Mouse (Mus musculus): ENCODE results near the gene Cfdp1. TPM values are rescaled to one million over a fixed set of nuclear protein-coding genes. Genes with fewer than 3 reads are reported as not detected.

Gene Cfdp1
- polyA plus RNA-seq, 1 experiment = 2.2 TPM

DNA sequence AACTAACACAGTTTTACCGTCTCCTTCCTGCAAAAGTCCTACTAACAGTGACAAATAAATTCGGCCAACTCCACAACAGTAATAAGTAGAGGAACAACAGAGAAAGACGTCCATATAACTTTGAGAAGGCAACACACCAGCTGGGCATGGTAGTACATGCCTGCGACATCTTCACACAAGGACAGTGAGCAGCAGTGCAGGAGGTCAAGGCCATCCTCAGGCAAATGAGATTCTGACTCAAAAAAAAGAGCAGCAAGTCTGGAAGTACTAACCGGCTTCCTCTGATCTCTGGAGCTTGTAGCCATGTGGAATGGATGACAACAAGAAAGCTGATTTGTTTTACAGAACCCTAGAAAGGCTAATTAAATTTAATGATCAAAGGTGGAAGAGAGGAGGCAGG, 21.1 kb downstream of the Cfdp1 start:
- no peak overlapping the region for H3K4me3 ChIP-seq (replicated peaks)
- no peaks in the 10 kb centered on the region for H3K9me3 ChIP-seq (ENCODE audit: control insufficient read depth, low read length)
- no peaks in the 10 kb centered on the region for H3K27me3 ChIP-seq (ENCODE audit: control insufficient read depth)
- H3K36me3 ChIP-seq (ENCODE audit: control insufficient read depth) = peaks cover 77% of the 10 kb centered on the region
- H3K4me1 ChIP-seq (ENCODE audit: control insufficient read depth) = no peaks in the 10 kb centered on the region
- TF ChIP-seq TAL1 (IDR thresholded peaks at IDR 0.05; ENCODE audit: low read length) = no peak
- TF ChIP-seq GATA1 (IDR thresholded peaks at IDR 0.05; ENCODE audit: low read length) = no peak

DNA sequence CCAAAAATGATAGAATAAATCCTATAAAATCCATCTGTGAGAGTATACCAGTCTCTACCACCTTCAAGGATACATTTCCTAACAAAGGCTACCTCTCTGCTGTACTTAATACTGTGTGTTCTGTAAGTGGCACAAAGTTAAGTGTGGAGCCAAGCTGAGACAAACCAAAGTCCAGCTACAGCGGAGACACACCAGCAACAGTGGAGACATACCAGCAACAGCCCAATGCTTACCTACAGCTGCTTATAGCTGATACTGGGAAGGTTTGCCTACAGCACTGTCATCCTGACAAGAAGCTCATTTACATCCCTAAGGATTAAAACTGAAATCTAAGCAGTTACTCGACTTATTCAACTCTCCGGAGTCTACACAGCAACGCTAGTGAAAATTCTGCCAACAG, 22.1 kb downstream of the Cfdp1 start:
- Histone ChIP-seq H3K27me3 (ENCODE audit: control insufficient read depth) (no peaks in the 10 kb centered on the region), H3K4me1 (ENCODE audit: control insufficient read depth) (no peaks in the 10 kb centered on the region), H3K36me3 (ENCODE audit: control insufficient read depth) (peaks cover 71% of the 10 kb centered on the region), H3K9me3 (ENCODE audit: control insufficient read depth, low read length) (no peaks in the 10 kb centered on the region), H3K4me3 (replicated peaks) (no peak overlapping the region)
- no peak for TF ChIP-seq GATA1 (IDR thresholded peaks at IDR 0.05; ENCODE audit: low read length)
- no peak for TF ChIP-seq TAL1 (IDR thresholded peaks at IDR 0.05; ENCODE audit: low read length)

DNA sequence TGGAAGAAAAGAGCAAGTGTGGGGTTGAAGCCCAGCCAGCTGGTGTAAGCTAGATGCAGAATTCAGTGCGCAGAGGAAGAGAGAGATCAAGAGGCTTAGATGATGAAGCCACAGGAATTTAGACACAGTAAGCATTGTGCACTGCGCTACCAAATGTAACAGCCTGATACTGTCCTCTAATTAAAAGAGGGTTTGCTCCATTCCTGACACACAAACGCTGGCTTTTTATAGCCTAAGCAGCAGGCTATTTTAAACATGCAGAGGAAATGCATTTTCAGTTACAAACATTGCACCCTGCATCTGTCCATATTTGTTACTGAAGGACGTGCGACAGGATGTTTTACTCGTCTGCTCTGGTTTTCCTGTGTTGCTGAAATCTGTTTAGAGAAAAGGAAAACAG, 25.5 kb downstream of the Cfdp1 start:
- H3K4me3 ChIP-seq (replicated peaks) = no peak overlapping the region
- TF ChIP-seq GATA1 (IDR thresholded peaks at IDR 0.05; ENCODE audit: low read length) (no peak), TAL1 (IDR thresholded peaks at IDR 0.05; ENCODE audit: low read length) (no peak)
- peaks cover 73% of the 10 kb centered on the region for H3K36me3 ChIP-seq (ENCODE audit: control insufficient read depth)
- H3K27me3 ChIP-seq (ENCODE audit: control insufficient read depth) = no peaks in the 10 kb centered on the region
- H3K4me1 ChIP-seq (ENCODE audit: control insufficient read depth) = no peaks in the 10 kb centered on the region
- no peaks in the 10 kb centered on the region for H3K9me3 ChIP-seq (ENCODE audit: control insufficient read depth, low read length)

DNA sequence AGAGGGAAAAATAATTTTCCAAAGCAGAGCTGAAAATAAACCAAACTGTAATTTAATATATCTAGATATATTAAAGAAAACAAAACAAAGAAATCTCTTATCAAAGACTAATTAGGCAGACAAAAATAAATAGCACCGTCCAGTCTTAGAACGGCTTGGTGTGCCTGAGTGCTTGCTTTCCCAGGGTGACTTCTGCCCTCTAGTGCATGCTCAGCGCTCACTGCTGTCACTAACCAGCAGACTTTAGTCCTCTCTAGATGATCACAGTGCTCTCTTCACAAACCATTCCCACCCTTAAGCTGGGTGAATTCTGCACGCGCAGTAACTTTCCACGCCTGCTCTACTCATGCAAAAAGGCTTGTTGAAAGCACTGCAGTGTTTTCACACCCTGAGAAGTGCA, 28.9 kb downstream of the Cfdp1 start:
- Histone ChIP-seq H3K4me3 (replicated peaks) (no peak overlapping the region), H3K9me3 (ENCODE audit: control insufficient read depth, low read length) (no peaks in the 10 kb centered on the region), H3K36me3 (ENCODE audit: control insufficient read depth) (peaks cover 67% of the 10 kb centered on the region), H3K4me1 (ENCODE audit: control insufficient read depth) (no peaks in the 10 kb centered on the region), H3K27me3 (ENCODE audit: control insufficient read depth) (no peaks in the 10 kb centered on the region)
- no peak for TF ChIP-seq TAL1 (IDR thresholded peaks at IDR 0.05; ENCODE audit: low read length)
- no peak for TF ChIP-seq GATA1 (IDR thresholded peaks at IDR 0.05; ENCODE audit: low read length)

DNA sequence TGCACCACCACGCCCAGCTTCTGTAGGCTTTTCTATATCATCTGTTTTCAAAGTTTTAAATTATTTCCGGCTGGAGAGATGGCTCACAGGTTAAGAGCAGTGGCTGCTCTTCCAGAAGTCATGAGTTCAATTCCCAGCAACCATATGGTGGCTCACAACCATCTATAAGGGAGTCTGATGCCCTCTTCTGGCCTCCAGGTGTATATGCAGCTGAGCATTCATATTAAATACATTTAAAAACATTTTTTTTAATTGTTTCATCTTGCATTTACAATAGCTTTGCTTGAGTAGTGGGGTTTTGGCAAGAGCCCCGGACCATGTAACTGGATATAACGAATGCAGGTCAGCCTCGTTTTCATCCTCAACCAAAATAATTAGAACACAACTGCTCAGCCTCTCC, 29.8 kb downstream of the Cfdp1 start:
- Histone ChIP-seq H3K36me3 (ENCODE audit: control insufficient read depth) (peaks cover 65% of the 10 kb centered on the region), H3K9me3 (ENCODE audit: control insufficient read depth, low read length) (no peaks in the 10 kb centered on the region), H3K27me3 (ENCODE audit: control insufficient read depth) (no peaks in the 10 kb centered on the region), H3K4me3 (replicated peaks) (no peak overlapping the region), H3K4me1 (ENCODE audit: control insufficient read depth) (no peaks in the 10 kb centered on the region)
- TF ChIP-seq GATA1 (IDR thresholded peaks at IDR 0.05; ENCODE audit: low read length) = no peak

- no peaks in the 10 kb centered on the region for H3K27me3 ChIP-seq (ENCODE audit: control insufficient read depth)
- H3K4me3 ChIP-seq (replicated peaks) = no peak overlapping the region
- H3K36me3 ChIP-seq (ENCODE audit: control insufficient read depth) = peaks cover 56% of the 10 kb centered on the region
- H3K9me3 ChIP-seq (ENCODE audit: control insufficient read depth, low read length) = no peaks in the 10 kb centered on the region
- TF ChIP-seq GATA1 (IDR thresholded peaks at IDR 0.05; ENCODE audit: low read length) (no peak), TAL1 (IDR thresholded peaks at IDR 0.05; ENCODE audit: low read length) (no peak)
- no peaks in the 10 kb centered on the region for H3K4me1 ChIP-seq (ENCODE audit: control insufficient read depth)
These were observed 32.9 kb downstream of the Cfdp1 start for GRCm38 (mm10) chr8:111821199-111821598.

DNA sequence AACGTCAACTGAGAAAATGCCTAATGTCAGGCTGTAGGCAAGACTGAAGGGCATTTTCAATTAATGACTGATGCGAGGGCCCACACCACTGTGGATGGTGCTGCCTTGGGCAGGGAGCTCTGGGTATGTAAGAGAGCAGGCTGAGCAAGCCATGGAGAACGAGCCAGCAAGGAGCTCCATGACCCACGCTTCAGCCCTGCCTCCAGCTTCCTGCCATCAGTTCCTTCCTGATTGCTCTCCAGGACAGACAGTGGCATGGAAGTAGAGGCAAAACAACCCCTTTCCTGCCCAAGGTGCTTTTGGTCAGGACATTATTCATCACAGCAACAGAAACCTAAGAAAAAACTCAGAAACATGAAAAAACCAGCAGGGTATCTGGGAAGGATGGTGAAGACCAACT, 33.4 kb downstream of the Cfdp1 start:
- Histone ChIP-seq H3K9me3 (ENCODE audit: control insufficient read depth, low read length) (no peaks in the 10 kb centered on the region), H3K36me3 (ENCODE audit: control insufficient read depth) (peaks cover 60% of the 10 kb centered on the region), H3K4me3 (replicated peaks) (no peak overlapping the region), H3K4me1 (ENCODE audit: control insufficient read depth) (no peaks in the 10 kb centered on the region), H3K27me3 (ENCODE audit: control insufficient read depth) (no peaks in the 10 kb centered on the region)
- TF ChIP-seq GATA1 (IDR thresholded peaks at IDR 0.05; ENCODE audit: low read length) = no peak
- no peak for TF ChIP-seq TAL1 (IDR thresholded peaks at IDR 0.05; ENCODE audit: low read length)

DNA sequence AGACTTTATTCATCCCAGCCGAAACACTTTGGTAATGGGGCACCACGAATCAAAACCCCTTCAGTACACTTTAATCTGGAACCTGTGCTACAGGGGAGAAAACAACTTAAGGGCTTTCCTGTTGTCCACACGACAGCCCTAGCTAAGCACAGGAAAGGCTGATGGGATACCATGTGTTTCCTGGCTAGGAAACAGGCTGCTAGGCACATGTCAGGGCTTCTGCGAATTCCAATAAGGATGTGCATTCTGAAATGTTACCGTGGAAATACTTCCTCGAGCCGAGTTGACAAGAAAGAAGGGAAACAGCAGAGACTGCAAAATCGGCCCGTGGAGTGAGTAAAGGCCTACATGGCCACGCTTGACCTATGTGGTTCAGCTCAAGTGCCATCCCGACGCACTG, 34.1 kb downstream of the Cfdp1 start:
- Histone ChIP-seq H3K9me3 (ENCODE audit: control insufficient read depth, low read length) (no peaks in the 10 kb centered on the region), H3K4me3 (replicated peaks) (no peak overlapping the region), H3K27me3 (ENCODE audit: control insufficient read depth) (no peaks in the 10 kb centered on the region), H3K4me1 (ENCODE audit: control insufficient read depth) (no peaks in the 10 kb centered on the region), H3K36me3 (ENCODE audit: control insufficient read depth) (peaks cover 61% of the 10 kb centered on the region)
- no peak for TF ChIP-seq GATA1 (IDR thresholded peaks at IDR 0.05; ENCODE audit: low read length)
- no peak for TF ChIP-seq TAL1 (IDR thresholded peaks at IDR 0.05; ENCODE audit: low read length)

GRCm38 (mm10) chr8:111818556-111818955, 35.5 kb downstream of the Cfdp1 start:
- H3K4me3 ChIP-seq (replicated peaks) = no peak overlapping the region
- TF ChIP-seq GATA1 (IDR thresholded peaks at IDR 0.05; ENCODE audit: low read length) (no peak), TAL1 (IDR thresholded peaks at IDR 0.05; ENCODE audit: low read length) (no peak)
- peaks cover 64% of the 10 kb centered on the region for H3K36me3 ChIP-seq (ENCODE audit: control insufficient read depth)
- no peaks in the 10 kb centered on the region for H3K9me3 ChIP-seq (ENCODE audit: control insufficient read depth, low read length)
- no peaks in the 10 kb centered on the region for H3K27me3 ChIP-seq (ENCODE audit: control insufficient read depth)
- no peaks in the 10 kb centered on the region; the same call in 1 of the 2 replicates for H3K4me1 ChIP-seq (ENCODE audit: control insufficient read depth)

GRCm38 (mm10) chr8:111815078-111815477, 39.0 kb downstream of the Cfdp1 start:
- Histone ChIP-seq H3K4me3 (replicated peaks) (no peak overlapping the region), H3K36me3 (ENCODE audit: control insufficient read depth) (peaks cover 60% of the 10 kb centered on the region), H3K4me1 (ENCODE audit: control insufficient read depth) (peaks cover 3% of the 10 kb centered on the region), H3K27me3 (ENCODE audit: control insufficient read depth) (no peaks in the 10 kb centered on the region), H3K9me3 (ENCODE audit: control insufficient read depth, low read length) (no peaks in the 10 kb centered on the region)
- no peak for TF ChIP-seq TAL1 (IDR thresholded peaks at IDR 0.05; ENCODE audit: low read length)
- TF ChIP-seq GATA1 (IDR thresholded peaks at IDR 0.05; ENCODE audit: low read length) = no peak
